Mouse (Mus musculus): ENCODE measurements around the gene Pkdrej. TPM values are rescaled to one million over a fixed set of nuclear protein-coding genes. Genes with fewer than 3 reads are reported as not detected.

The Pkdrej gene
- polyA plus RNA-seq, 1 experiment from 2014 or later, result 0.09 TPM

DNA sequence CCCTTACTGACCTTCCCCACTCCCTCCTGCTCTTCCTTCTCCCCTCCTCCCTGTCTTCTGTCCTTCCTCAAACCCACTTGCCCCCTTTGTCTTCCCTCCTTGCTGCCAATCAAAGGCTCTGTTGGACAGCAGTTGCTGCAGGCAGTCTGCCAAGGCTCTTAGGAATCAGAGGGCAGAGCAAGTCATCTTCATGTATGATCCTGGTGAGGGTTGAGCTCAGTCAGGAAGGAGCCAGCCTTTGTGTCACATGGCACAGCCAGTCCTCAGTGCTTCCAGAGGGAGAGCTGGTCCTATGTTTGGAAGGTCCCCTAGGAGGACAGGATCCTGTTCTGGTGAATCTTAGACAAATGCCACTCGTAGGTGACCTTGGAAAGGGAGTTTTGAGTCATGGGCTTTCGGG is 18.6 kb downstream of the Pkdrej start:
- no peak for ATAC-seq (ENCODE audit: low read depth)
- H3K27me3 ChIP-seq (ENCODE audit: control insufficient read depth, insufficient read depth, low read depth, low read length), result no peaks in the 10 kb centered on the region
- WGBS (ENCODE audit: insufficient replicate concordance), result 48% methylated on average over 2 of the region's 2 CpGs
- no peaks in the 10 kb centered on the region for H3K4me1 ChIP-seq (ENCODE audit: control insufficient read depth, low read depth, low read length)
- no peak overlapping the region for H3K27ac ChIP-seq (ENCODE audit: low read length)
- H3K9me3 ChIP-seq (replicated peaks; ENCODE audit: control insufficient read depth, low read length), result no peaks in the 10 kb centered on the region
- no peak overlapping the region for H3K4me3 ChIP-seq (ENCODE audit: low read depth, low read length)
- H3K4me2 ChIP-seq (ENCODE audit: low read depth, low read length), result no peak overlapping the region
- H3K36me3 ChIP-seq (ENCODE audit: control insufficient read depth, insufficient read depth), result peaks cover 3% of the 10 kb centered on the region; the same call in 1 of the 2 replicates
- H3K9ac ChIP-seq (ENCODE audit: low read depth, low read length), result no peak overlapping the region

- no peaks in the 10 kb centered on the region; the same call in 1 of the 2 replicates for H3K36me3 ChIP-seq (ENCODE audit: control insufficient read depth, insufficient read depth)
- no peak for ATAC-seq (ENCODE audit: low read depth)
- WGBS (ENCODE audit: insufficient replicate concordance), result 82% methylated on average over 8 of the region's 8 CpGs
These were observed 22.9 kb downstream of the Pkdrej start for GRCm38 (mm10) chr15:85798676-85799075.

GRCm38 (mm10) chr15:85795516-85795915 is 26.0 kb downstream of the Pkdrej start:
- no peak overlapping the region for H3K4me3 ChIP-seq (ENCODE audit: low read depth, low read length)
- WGBS (ENCODE audit: insufficient replicate concordance), result 54% methylated on average over 6 of the region's 6 CpGs
- no peak for ATAC-seq (ENCODE audit: low read depth)
- H3K4me2 ChIP-seq (ENCODE audit: low read depth, low read length), result no peak overlapping the region
- H3K4me1 ChIP-seq (ENCODE audit: control insufficient read depth, low read depth, low read length), result no peaks in the 10 kb centered on the region
- H3K27ac ChIP-seq (ENCODE audit: low read length), result no peak overlapping the region
- no peaks in the 10 kb centered on the region for H3K27me3 ChIP-seq (ENCODE audit: control insufficient read depth, insufficient read depth, low read depth, low read length)
- no peaks in the 10 kb centered on the region for H3K9me3 ChIP-seq (replicated peaks; ENCODE audit: control insufficient read depth, low read length)
- no peaks in the 10 kb centered on the region; the same call in 1 of the 2 replicates for H3K36me3 ChIP-seq (ENCODE audit: control insufficient read depth, insufficient read depth)
- no peak overlapping the region for H3K9ac ChIP-seq (ENCODE audit: low read depth, low read length)

More at GRCm38 (mm10) chr15:85798676-85799075, 22.9 kb downstream of the Pkdrej start:
- no peak overlapping the region for H3K9ac ChIP-seq (ENCODE audit: low read depth, low read length)
- no peak overlapping the region for H3K4me3 ChIP-seq (ENCODE audit: low read depth, low read length)
- no peak overlapping the region for H3K27ac ChIP-seq (ENCODE audit: low read length)
- H3K9me3 ChIP-seq (replicated peaks; ENCODE audit: control insufficient read depth, low read length), result no peaks in the 10 kb centered on the region
- no peaks in the 10 kb centered on the region for H3K27me3 ChIP-seq (ENCODE audit: control insufficient read depth, insufficient read depth, low read depth, low read length)
- no peak overlapping the region for H3K4me2 ChIP-seq (ENCODE audit: low read depth, low read length)
- H3K4me1 ChIP-seq (ENCODE audit: control insufficient read depth, low read depth, low read length), result no peaks in the 10 kb centered on the region

- Histone ChIP-seq H3K27me3 (ENCODE audit: control insufficient read depth, insufficient read depth, low read depth, low read length) (no peaks in the 10 kb centered on the region), H3K36me3 (ENCODE audit: control insufficient read depth, insufficient read depth) (no peaks in the 10 kb centered on the region; the same call in 1 of the 2 replicates)
These were observed 28.7 kb downstream of the Pkdrej start for GRCm38 (mm10) chr15:85792819-85793218.

DNA sequence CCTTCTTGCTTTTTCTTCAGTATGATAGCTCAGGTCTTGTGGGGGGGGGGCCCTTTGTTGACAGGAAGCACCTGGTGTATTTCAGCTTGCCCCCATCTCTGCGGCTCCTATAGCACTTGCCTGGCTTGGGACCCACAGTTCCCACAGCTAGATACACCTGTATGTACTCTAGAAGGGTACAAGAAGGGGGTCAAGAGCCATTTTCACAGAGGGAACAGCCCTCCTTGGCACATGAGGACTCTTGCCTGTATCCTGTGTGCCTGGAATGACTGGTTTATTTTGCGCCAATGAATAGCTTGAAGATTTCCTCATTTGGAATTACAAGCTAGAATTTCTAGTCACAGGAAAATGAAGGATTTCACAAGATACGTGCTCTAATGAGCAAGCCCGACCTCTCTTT is 30.1 kb downstream of the Pkdrej start:
- no peak overlapping the region for H3K4me3 ChIP-seq (ENCODE audit: low read depth, low read length)
- WGBS (ENCODE audit: insufficient replicate concordance), result 69% methylated on average over 4 of the region's 4 CpGs
- H3K9me3 ChIP-seq (replicated peaks; ENCODE audit: control insufficient read depth, low read length), result no peaks in the 10 kb centered on the region
- no peak for ATAC-seq (ENCODE audit: low read depth)
- no peaks in the 10 kb centered on the region for H3K27me3 ChIP-seq (ENCODE audit: control insufficient read depth, insufficient read depth, low read depth, low read length)
- no peaks in the 10 kb centered on the region; the same call in 1 of the 2 replicates for H3K36me3 ChIP-seq (ENCODE audit: control insufficient read depth, insufficient read depth)
- no peak overlapping the region for H3K9ac ChIP-seq (ENCODE audit: low read depth, low read length)
- no peak overlapping the region for H3K27ac ChIP-seq (ENCODE audit: low read length)
- H3K4me2 ChIP-seq (ENCODE audit: low read depth, low read length), result no peak overlapping the region
- no peaks in the 10 kb centered on the region for H3K4me1 ChIP-seq (ENCODE audit: control insufficient read depth, low read depth, low read length)

More at GRCm38 (mm10) chr15:85792819-85793218, 28.7 kb downstream of the Pkdrej start:
- Histone ChIP-seq H3K4me3 (ENCODE audit: low read depth, low read length) (no peak overlapping the region), H3K27ac (ENCODE audit: low read length) (no peak overlapping the region), H3K4me1 (ENCODE audit: control insufficient read depth, low read depth, low read length) (no peaks in the 10 kb centered on the region), H3K9ac (ENCODE audit: low read depth, low read length) (no peak overlapping the region), H3K9me3 (replicated peaks; ENCODE audit: control insufficient read depth, low read length) (no peaks in the 10 kb centered on the region), H3K4me2 (ENCODE audit: low read depth, low read length) (no peak overlapping the region)
- 41% methylated on average over 1 of the region's 1 CpGs for WGBS (ENCODE audit: insufficient replicate concordance)
- ATAC-seq (ENCODE audit: low read depth), result no peak

DNA sequence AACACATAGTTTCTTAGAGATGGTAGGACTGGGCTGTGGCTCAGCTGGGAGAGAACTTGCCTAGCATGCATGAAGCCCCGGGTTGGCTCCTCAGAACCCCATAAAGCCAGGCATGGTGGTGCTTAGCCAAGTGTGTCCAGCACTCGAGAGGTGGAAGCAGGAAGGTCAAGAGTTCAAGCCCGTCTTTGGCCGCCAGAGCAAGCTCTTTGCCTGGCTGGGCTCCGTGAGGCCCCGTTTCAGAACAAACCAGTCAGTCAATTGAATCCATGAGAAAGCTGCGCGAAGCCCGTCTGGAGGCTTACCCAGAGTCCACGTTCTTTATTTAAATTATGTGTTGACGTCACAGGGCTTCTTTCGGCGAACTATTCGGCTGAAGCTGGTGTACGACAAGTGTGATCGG is 32.9 kb downstream of the Pkdrej start:
- no peaks in the 10 kb centered on the region for H3K9me3 ChIP-seq (replicated peaks; ENCODE audit: control insufficient read depth, low read length)
- H3K27ac ChIP-seq (ENCODE audit: low read length), result no peak overlapping the region
- ATAC-seq (ENCODE audit: low read depth), result no peak
- no peaks in the 10 kb centered on the region for H3K27me3 ChIP-seq (ENCODE audit: control insufficient read depth, insufficient read depth, low read depth, low read length)
- no peaks in the 10 kb centered on the region; the same call in 1 of the 2 replicates for H3K36me3 ChIP-seq (ENCODE audit: control insufficient read depth, insufficient read depth)
- WGBS (ENCODE audit: insufficient replicate concordance), result 64% methylated on average over 16 of the region's 16 CpGs
- H3K4me3 ChIP-seq (ENCODE audit: low read depth, low read length), result no peak overlapping the region
- H3K9ac ChIP-seq (ENCODE audit: low read depth, low read length), result no peak overlapping the region
- no peak overlapping the region for H3K4me2 ChIP-seq (ENCODE audit: low read depth, low read length)
- H3K4me1 ChIP-seq (ENCODE audit: control insufficient read depth, low read depth, low read length), result no peaks in the 10 kb centered on the region

- ATAC-seq (ENCODE audit: low read depth), result no peak
- WGBS (ENCODE audit: insufficient replicate concordance), result 68% methylated on average over 4 of the region's 4 CpGs
- H3K4me3 ChIP-seq (ENCODE audit: low read depth, low read length), result no peak overlapping the region
- no peaks in the 10 kb centered on the region for H3K9me3 ChIP-seq (replicated peaks; ENCODE audit: control insufficient read depth, low read length)
- H3K9ac ChIP-seq (ENCODE audit: low read depth, low read length), result no peak overlapping the region
- no peaks in the 10 kb centered on the region for H3K4me1 ChIP-seq (ENCODE audit: control insufficient read depth, low read depth, low read length)
- no peaks in the 10 kb centered on the region for H3K27me3 ChIP-seq (ENCODE audit: control insufficient read depth, insufficient read depth, low read depth, low read length)
- no peak overlapping the region for H3K4me2 ChIP-seq (ENCODE audit: low read depth, low read length)
- H3K36me3 ChIP-seq (ENCODE audit: control insufficient read depth, insufficient read depth), result no peaks in the 10 kb centered on the region
- H3K27ac ChIP-seq (ENCODE audit: low read length), result peak overlapping the region; percentile 76; the same call in 1 of the 2 replicates
These were observed 33.5 kb downstream of the Pkdrej start for GRCm38 (mm10) chr15:85788051-85788450.

DNA sequence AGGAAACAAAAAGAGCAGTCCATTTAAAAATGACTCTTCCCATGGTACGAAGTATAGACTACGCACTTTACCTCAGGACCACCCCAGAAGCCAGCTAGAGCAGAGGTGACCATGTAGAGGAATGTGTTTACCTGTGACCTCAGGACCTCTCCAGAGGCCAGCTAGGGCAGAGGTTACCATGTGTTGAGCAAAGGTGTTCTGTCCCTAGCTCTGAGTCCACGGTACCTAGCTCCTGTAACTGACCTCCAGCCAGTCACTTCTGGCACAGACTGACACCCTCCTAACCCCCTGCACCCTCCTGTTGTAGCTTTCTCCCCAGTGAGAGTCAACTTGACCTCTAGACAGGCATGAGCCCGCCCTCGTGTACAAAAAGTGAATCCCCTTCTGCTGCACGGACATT is 34.1 kb downstream of the Pkdrej start:
- Histone ChIP-seq H3K9me3 (replicated peaks; ENCODE audit: control insufficient read depth, low read length) (no peaks in the 10 kb centered on the region), H3K27me3 (ENCODE audit: control insufficient read depth, insufficient read depth, low read depth, low read length) (no peaks in the 10 kb centered on the region), H3K4me1 (ENCODE audit: control insufficient read depth, low read depth, low read length) (no peaks in the 10 kb centered on the region), H3K4me2 (ENCODE audit: low read depth, low read length) (no peak overlapping the region), H3K4me3 (ENCODE audit: low read depth, low read length) (no peak overlapping the region), H3K9ac (ENCODE audit: low read depth, low read length) (no peak overlapping the region; the same call in 1 of the 2 replicates), H3K27ac (ENCODE audit: low read length) (peak overlapping the region; percentile 76), H3K36me3 (ENCODE audit: control insufficient read depth, insufficient read depth) (no peaks in the 10 kb centered on the region)
- 48% methylated on average over 6 of the region's 6 CpGs for WGBS (ENCODE audit: insufficient replicate concordance)
- ATAC-seq (ENCODE audit: low read depth), result peak; percentile 93

- H3K9me3 ChIP-seq (replicated peaks; ENCODE audit: control insufficient read depth, low read length), result no peaks in the 10 kb centered on the region
- no peaks in the 10 kb centered on the region for H3K27me3 ChIP-seq (ENCODE audit: control insufficient read depth, insufficient read depth, low read depth, low read length)
- ATAC-seq (ENCODE audit: low read depth), result no peak
- H3K27ac ChIP-seq (ENCODE audit: low read length), result peak overlapping the region; percentile 76
- H3K36me3 ChIP-seq (ENCODE audit: control insufficient read depth, insufficient read depth), result no peaks in the 10 kb centered on the region
- no peaks in the 10 kb centered on the region for H3K4me1 ChIP-seq (ENCODE audit: control insufficient read depth, low read depth, low read length)
- H3K9ac ChIP-seq (ENCODE audit: low read depth, low read length), result no peak overlapping the region
- H3K4me2 ChIP-seq (ENCODE audit: low read depth, low read length), result no peak overlapping the region
- H3K4me3 ChIP-seq (ENCODE audit: low read depth, low read length), result no peak overlapping the region
- 34% methylated on average over 5 of the region's 5 CpGs for WGBS (ENCODE audit: insufficient replicate concordance)
These were observed 34.8 kb downstream of the Pkdrej start for GRCm38 (mm10) chr15:85786711-85787110.

Data from liver, embryonic 16.5 days (tissue).